Mouse (Mus musculus) liver, embryonic 14.5 days (tissue): ENCODE measurements around the gene Osbpl10. TPM values are rescaled to one million over a fixed set of nuclear protein-coding genes. Genes with fewer than 3 reads are reported as not detected.
A peak's percentile ranks its signal among the peaks of the same experiment; 100 is the strongest.

ENCODE experiments used
- ATAC-seq: fragments of 200-750 bp; cut with Nextera tagmentation; 2 replicates; pipeline ENCODE4 v1.8.0; 2017; ENCODE audit warnings: moderate number of reproducible peaks, mild to moderate bottlenecking, moderate library complexity; ENCODE audit not compliant: insufficient read depth
- DNase-seq, 3 experiments: peaks; one replicate each; pipeline ENCODE4 v3.0.0-alpha.2; 2012 to 2013; ENCODE audit warnings: low read depth in 3 of 3, low spot score in 3 of 3
- H3K27ac ChIP-seq: fragments of 300-500 bp; sonication (generic); 2 replicates; pipeline ENCODE4 v1.5.1; 2014; ENCODE audit warnings: moderate library complexity, mild to moderate bottlenecking, control low read depth, inconsistent platforms
- H3K27me3 ChIP-seq: fragments of 300-500 bp; sonication (generic); 2 replicates; pipeline ENCODE4 v1.6.1; 2014; ENCODE audit warnings: mild to moderate bottlenecking, low read length, moderate library complexity; ENCODE audit not compliant: control insufficient read depth, insufficient read depth
- H3K36me3 ChIP-seq: fragments of 300-500 bp; sonication (generic); replicated peaks from 2 replicates; pipeline ENCODE4 v1.6.1; 2014; ENCODE audit warnings: low read depth; ENCODE audit not compliant: control insufficient read depth, insufficient read depth
- H3K4me1 ChIP-seq, 2 experiments: fragments of 200-500 bp in 1 of 2; fragments of 300-500 bp in 1 of 2; sonication (generic) in 1 of 2; replicated peaks; 2 replicates each; pipeline ENCODE4 v1.6.1; 2012 to 2014; ENCODE audit warnings: antibody characterized with exemption in 1 of 2, inconsistent platforms in 1 of 2, low read length in 1 of 2; ENCODE audit not compliant: control insufficient read depth in 2 of 2, insufficient read depth in 2 of 2
- H3K4me2 ChIP-seq: fragments of 300-500 bp; sonication (generic); 2 replicates; pipeline ENCODE4 v1.6.1; 2014; ENCODE audit warnings: low read depth, mild to moderate bottlenecking, control low read depth, moderate library complexity
- H3K4me3 ChIP-seq, 2 experiments: fragments of 200-500 bp in 1 of 2; fragments of 300-500 bp in 1 of 2; sonication (generic) in 1 of 2; 2 replicates each; pipeline ENCODE4 v1.5.1; 2012 to 2014; ENCODE audit warnings: low read depth in 2 of 2, low read length in 2 of 2, mild to moderate bottlenecking in 2 of 2, control low read depth in 1 of 2, inconsistent platforms in 1 of 2, moderate library complexity in 1 of 2; ENCODE audit not compliant: insufficient read depth in 1 of 2
- H3K9ac ChIP-seq: fragments of 300-500 bp; sonication (generic); replicated peaks from 2 replicates; pipeline ENCODE4 v1.6.1; 2014; ENCODE audit warnings: mild to moderate bottlenecking, control low read depth, moderate library complexity
- H3K9me3 ChIP-seq: fragments of 300-500 bp; sonication (generic); 2 replicates; pipeline ENCODE4 v1.6.1; 2016; ENCODE audit warnings: low read length, mixed read lengths; ENCODE audit not compliant: control insufficient read depth
- CTCF ChIP-seq: IDR thresholded peaks from 2 replicates; pipeline ENCODE4 v1.5.1; 2016; ENCODE audit warnings: antibody characterized with exemption, low read depth, control low read depth
- EP300 ChIP-seq: IDR thresholded peaks from 2 replicates; pipeline ENCODE4 v1.6.1; 2016; ENCODE audit warnings: antibody characterized with exemption, low read depth
- WGBS: fragments of 180-500 bp; shearing (Covaris S2); extraction: QIAGEN DNeasy Blood & Tissue Kit; methylation state at CpG from one replicate; pipeline ENCODE4 v1.1.7; 2014; ENCODE audit not compliant: insufficient replicate concordance; 5-methylcytosine and 5-hydroxymethylcytosine counted together
- polyA plus RNA-seq, 2 experiments: library from polyadenylated mRNA; depleted of rRNA in 1 of 2; stranded (reverse) in 1 of 2; unstranded in 1 of 2; fragments of >200 nt; fragmentation: Nextera tagmentation in 1 of 2; extraction: Ambion mirVana in 1 of 2; gene quantifications; 2 replicates each; pipeline versions ENCODE4 v1.2.1 to v1.2.3; 2012 to 2014

Gene Osbpl10
- polyA plus RNA-seq, 2 experiments = 0.08 to 0.29 TPM

DNA sequence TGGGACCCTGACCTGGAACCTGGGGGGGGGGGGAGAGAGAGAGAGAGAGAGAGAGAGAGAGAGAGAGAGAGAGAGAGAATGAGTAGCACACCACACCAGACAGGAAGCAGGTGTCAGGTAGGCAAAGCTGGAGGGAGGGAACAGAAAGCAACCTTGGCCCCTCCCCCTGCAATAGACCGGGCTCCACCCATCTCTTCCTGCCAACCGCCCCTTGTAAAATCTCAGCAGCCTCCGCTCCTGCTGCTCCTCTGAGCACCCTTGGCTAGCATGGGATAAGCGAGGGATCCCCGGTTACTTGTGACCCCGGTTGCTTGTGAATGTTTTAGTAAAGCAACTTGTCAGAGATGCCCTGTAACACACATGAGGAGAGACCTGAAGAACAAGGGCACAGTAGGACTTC is 227.1 kb downstream of the Osbpl10 start:
- 11% methylated on average over 6 of the region's 6 CpGs for WGBS
- TF ChIP-seq CTCF = no peak
- TF ChIP-seq EP300 = no peak
- H3K36me3 ChIP-seq = no peaks in the 10 kb centered on the region
- no peak overlapping the region for H3K27ac ChIP-seq
- ATAC-seq = no peak
- H3K4me2 ChIP-seq = no peak overlapping the region
- H3K4me1 ChIP-seq = peaks cover 13 to 30% of the 10 kb centered on the region in 2 experiments
- H3K4me3 ChIP-seq = no peak overlapping the region
- H3K27me3 ChIP-seq = no peaks in the 10 kb centered on the region
- H3K9me3 ChIP-seq = no peaks in the 10 kb centered on the region
- DNase-seq = no peak
- H3K9ac ChIP-seq = no peak overlapping the region

DNA sequence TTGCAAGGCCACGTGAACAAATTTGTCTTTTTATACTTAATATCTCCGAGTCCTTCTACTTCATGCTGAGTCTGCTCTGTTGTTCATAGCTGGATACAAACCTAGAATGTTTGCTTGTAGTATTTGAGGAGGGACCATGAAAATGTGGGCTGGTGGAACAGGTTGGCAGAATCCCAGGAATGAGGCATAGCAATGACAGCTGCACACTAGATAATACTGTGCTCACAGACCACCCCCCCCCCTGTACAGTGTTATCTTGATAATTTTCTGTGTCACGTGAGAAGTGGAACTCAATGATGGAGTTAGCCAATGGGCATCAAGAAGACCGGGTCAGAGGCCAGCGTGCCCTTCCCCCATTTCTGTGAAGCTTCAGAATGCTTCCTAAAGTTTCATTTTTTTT is 227.8 kb downstream of the Osbpl10 start:
- H3K4me3 ChIP-seq = no peak overlapping the region
- WGBS = 56% methylated on average over 5 of the region's 5 CpGs
- no peak for DNase-seq
- no peak overlapping the region for H3K4me2 ChIP-seq
- no peaks in the 10 kb centered on the region for H3K36me3 ChIP-seq
- no peak overlapping the region for H3K27ac ChIP-seq
- TF ChIP-seq EP300 (no peak), CTCF (no peak)
- H3K9ac ChIP-seq = no peak overlapping the region
- H3K4me1 ChIP-seq = peaks cover 13 to 30% of the 10 kb centered on the region in 2 experiments
- no peaks in the 10 kb centered on the region for H3K9me3 ChIP-seq
- H3K27me3 ChIP-seq = no peaks in the 10 kb centered on the region
- ATAC-seq = no peak

DNA sequence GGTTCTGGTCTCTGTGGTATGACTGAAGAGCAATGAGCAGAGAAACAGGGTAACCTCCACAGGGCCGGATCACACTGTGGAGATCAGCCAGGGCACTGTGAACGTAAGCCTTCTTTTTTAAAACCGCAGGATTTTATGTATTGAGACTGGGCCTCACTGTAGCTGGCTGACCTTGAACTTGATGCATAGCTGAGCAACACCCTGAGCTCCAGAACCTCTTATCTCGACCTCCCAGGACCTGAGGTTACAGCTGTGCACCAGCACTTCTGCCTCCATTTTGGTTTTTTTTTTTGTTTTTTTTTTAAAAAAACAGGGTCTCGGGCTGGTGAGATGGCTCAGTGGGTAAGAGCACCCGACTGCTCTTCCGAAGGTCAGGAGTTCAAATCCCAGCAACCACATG is 231.4 kb downstream of the Osbpl10 start:
- 16% methylated on average over 7 of the region's 7 CpGs for WGBS
- Histone ChIP-seq H3K4me1 (peaks cover 13 to 24% of the 10 kb centered on the region in 2 experiments), H3K4me2 (0 out of 2 replicates have a peak overlapping the region, but pooled peaks have one; percentile 15), H3K9me3 (no peaks in the 10 kb centered on the region), H3K36me3 (no peaks in the 10 kb centered on the region), H3K4me3 (no peak overlapping the region), H3K9ac (no peak overlapping the region), H3K27ac (peak overlapping the region; percentile 15; the same call in 1 of the 2 replicates), H3K27me3 (no peaks in the 10 kb centered on the region)
- ATAC-seq (peak; percentile 86), DNase-seq (peak in 1 of 3 experiments; percentile 55)
- TF ChIP-seq EP300 (peak; percentile 51; the same call in 1 of the 2 replicates), CTCF (no peak)

DNA sequence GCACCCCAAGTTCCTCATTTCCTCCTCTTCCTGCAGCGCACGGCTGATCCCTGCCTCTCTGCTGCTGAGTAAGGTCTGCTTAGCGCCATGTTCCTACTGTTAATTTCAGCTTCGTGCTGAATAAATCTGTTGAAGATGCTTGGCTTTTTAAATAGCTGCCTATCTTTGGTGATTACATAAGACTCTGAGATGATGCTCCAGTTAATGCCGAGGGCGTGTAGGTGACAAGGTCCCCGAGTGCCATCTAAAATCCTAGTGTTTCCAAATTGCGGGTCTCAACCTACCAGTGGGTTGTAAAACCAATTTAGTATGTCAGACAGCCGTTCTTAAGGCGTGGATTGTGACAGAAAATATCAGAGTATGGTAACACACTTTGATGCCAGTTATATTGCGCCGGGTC is 232.2 kb downstream of the Osbpl10 start:
- Histone ChIP-seq H3K27ac (no peak overlapping the region), H3K4me2 (no peak overlapping the region), H3K9ac (no peak overlapping the region), H3K4me3 (no peak overlapping the region), H3K27me3 (no peaks in the 10 kb centered on the region), H3K4me1 (peaks cover 13 to 28% of the 10 kb centered on the region in 2 experiments), H3K36me3 (no peaks in the 10 kb centered on the region), H3K9me3 (no peaks in the 10 kb centered on the region)
- DNase-seq = no peak
- TF ChIP-seq EP300 (no peak), CTCF (no peak)
- no peak for ATAC-seq
- 78% methylated on average over 12 of the region's 12 CpGs for WGBS

DNA sequence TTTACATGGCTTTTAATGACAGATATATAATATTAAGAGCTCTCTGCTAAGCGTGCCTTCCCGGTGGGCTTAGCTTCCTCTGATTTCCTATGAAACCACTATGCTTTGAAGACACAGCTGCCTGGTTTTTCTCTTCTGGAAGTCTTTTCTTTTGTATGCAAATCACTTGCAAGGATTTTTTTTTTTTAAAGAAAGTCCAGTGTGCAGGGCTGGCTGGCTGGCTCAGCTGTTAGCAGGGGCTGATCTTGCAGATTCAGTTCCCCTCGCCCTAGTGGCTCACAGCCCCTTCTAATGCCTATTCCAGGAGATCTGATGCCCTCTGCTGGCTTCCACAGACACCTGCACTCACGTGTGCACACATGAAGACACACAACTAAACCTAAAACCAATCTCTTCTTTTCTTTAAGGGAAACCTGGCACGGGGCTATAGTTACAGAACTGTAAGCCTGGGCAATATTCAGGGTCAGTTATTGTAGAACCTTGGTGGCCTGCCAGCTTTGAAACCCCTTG is 235.4 kb downstream of the Osbpl10 start:
- no peak overlapping the region for H3K9ac ChIP-seq
- 71% methylated on average over 5 of the region's 5 CpGs for WGBS
- peaks cover 14 to 26% of the 10 kb centered on the region in 2 experiments for H3K4me1 ChIP-seq
- no peak overlapping the region for H3K4me2 ChIP-seq
- H3K27me3 ChIP-seq = no peaks in the 10 kb centered on the region
- no peak for DNase-seq
- TF ChIP-seq CTCF = 0 out of 2 replicates have a peak, but pooled peaks have one; percentile 27
- TF ChIP-seq EP300 = no peak
- ATAC-seq = no peak
- H3K4me3 ChIP-seq = no peak overlapping the region
- no peaks in the 10 kb centered on the region for H3K36me3 ChIP-seq
- no peak overlapping the region for H3K27ac ChIP-seq
- H3K9me3 ChIP-seq = no peaks in the 10 kb centered on the region
